Mouse (Mus musculus) lung, embryonic 15.5 days (tissue): ENCODE data around the gene Ccdc194. TPM values are rescaled to one million over a fixed set of nuclear protein-coding genes. Genes with fewer than 3 reads are reported as not detected.
A peak's percentile ranks its signal among the peaks of the same experiment; 100 is the strongest.

ENCODE experiments used
- ATAC-seq: fragments of 200-750 bp; cut with Nextera tagmentation; 2 replicates; pipeline ENCODE4 v1.8.0; 2017; ENCODE audit warnings: moderate number of reproducible peaks, borderline replicate concordance; ENCODE audit not compliant: low FRiP score, low TSS enrichment; ENCODE audit errors: extremely low read depth
- H3K27ac ChIP-seq: fragments of 300-500 bp; sonication (generic); 2 replicates; pipeline ENCODE4 v1.5.1; 2015; ENCODE audit warnings: moderate library complexity, mild to moderate bottlenecking, inconsistent platforms
- H3K27me3 ChIP-seq: fragments of 300-500 bp; sonication (generic); 2 replicates; pipeline ENCODE4 v1.6.1; 2015; ENCODE audit warnings: inconsistent platforms
- H3K36me3 ChIP-seq: fragments of 300-500 bp; sonication (generic); 2 replicates; pipeline ENCODE4 v1.6.1; 2015; ENCODE audit warnings: inconsistent platforms
- H3K4me1 ChIP-seq: fragments of 300-500 bp; sonication (generic); 2 replicates; pipeline ENCODE4 v1.6.1; 2015; ENCODE audit warnings: inconsistent platforms
- H3K4me2 ChIP-seq: fragments of 300-500 bp; sonication (generic); 2 replicates; pipeline ENCODE4 v1.6.1; 2015; ENCODE audit warnings: inconsistent platforms, mild to moderate bottlenecking, moderate library complexity
- H3K4me3 ChIP-seq: fragments of 300-500 bp; sonication (generic); 2 replicates; pipeline ENCODE4 v1.5.1; 2015; ENCODE audit warnings: mild to moderate bottlenecking, inconsistent platforms
- H3K9ac ChIP-seq: fragments of 300-500 bp; sonication (generic); 2 replicates; pipeline ENCODE4 v1.6.1; 2015; ENCODE audit warnings: inconsistent platforms
- H3K9me3 ChIP-seq: fragments of 300-500 bp; sonication (generic); 2 replicates; pipeline ENCODE4 v1.6.1; 2016; ENCODE audit warnings: inconsistent platforms
- WGBS: fragments of 180-500 bp; shearing (Covaris S2); methylation state at CpG from one replicate; pipeline ENCODE4 v1.1.7; 2015; 5-methylcytosine and 5-hydroxymethylcytosine counted together
- polyA plus RNA-seq: library from polyadenylated mRNA; unstranded; fragments of >200 nt; fragmentation: Nextera tagmentation; extraction: Ambion mirVana; gene quantifications from 2 replicates; pipeline ENCODE4 v1.2.1, GENCODE M21; 2015

Ccdc194 gene
- polyA plus RNA-seq: 0.39 and 0.65 TPM in 2 replicates

DNA sequence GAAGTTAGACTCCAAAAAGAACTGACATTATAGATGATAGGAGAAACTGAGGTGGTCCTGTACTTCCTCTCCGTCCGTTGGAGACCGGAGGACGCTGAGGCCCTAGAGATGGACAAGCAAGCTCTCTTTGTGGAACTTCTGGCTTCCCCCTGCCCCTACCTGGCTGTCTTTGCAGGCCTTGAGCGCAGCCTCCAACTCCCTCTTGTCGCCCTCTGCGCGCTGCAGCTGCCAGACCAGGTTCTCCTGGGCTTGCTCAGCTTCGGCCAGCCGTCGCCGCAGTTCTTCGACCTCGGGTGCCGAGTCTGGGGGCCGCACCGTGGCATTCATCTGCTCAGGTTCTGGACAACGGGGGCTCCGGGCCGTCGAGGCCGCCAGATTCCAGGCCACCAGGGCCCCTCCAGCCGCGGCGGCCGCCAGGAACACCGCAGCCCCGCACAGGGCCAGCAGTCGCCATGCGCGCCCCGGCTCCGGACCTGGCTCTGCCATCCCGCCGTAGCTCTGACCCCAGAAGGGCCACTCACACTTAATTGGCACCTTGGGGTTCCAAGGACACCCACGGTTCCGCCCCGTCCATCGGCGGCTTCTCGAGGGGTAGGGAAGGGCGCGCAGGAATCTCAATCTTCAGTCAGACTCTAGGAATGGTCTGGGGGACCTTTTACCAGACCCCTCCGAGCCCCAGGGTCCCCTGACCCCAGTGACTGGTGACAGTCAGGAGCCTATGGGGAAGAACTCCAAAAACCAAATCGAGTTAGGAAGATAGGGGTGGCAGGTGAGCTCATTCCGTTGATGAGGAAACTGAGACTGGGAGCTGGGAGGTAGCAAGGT, at the start of gene Ccdc194:
Gene Ccdc194 (minus strand): TSS at position 486 of the 825 bp plus-strand sequence.
- H3K4me1 ChIP-seq: peaks cover 35% of the 10 kb centered on the region
- 16% methylated on average over 46 of the region's 46 CpGs for WGBS
- H3K27ac ChIP-seq: peak within 1 kb of the TSS; percentile 79
- peak within 1 kb of the TSS; percentile 35 for H3K4me2 ChIP-seq
- H3K27me3 ChIP-seq: peaks cover 12% of the 10 kb centered on the region
- ATAC-seq: no peak
- peak within 1 kb of the TSS; percentile 17; the same call in 1 of the 2 replicates for H3K4me3 ChIP-seq
- no peaks in the 10 kb centered on the region for H3K9me3 ChIP-seq
- H3K36me3 ChIP-seq: no peaks in the 10 kb centered on the region
- H3K9ac ChIP-seq: 0 out of 2 replicates have a peak within 1 kb of the TSS, but pooled peaks have one; percentile 7

DNA sequence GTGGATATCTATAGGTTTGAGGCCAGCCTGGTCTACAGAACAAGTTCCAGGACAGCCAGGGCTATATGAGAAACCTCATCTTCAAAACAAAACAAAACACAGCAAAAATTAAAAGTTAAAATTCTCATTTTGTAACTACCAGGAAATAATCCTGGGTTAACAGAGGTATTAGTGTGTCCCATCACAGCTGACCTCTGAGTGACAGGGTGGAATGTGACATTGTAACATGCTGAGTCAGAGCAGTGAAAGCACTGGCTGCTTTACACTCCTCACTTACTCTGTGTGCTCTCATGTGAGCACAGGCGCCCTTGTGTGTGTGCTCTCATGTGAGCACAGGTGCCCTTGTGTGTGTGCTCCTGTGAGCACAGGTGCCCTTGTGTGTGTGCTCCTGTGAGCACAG, 49.5 kb upstream of the Ccdc194 start:
- H3K4me3 ChIP-seq: no peak overlapping the region
- no peak overlapping the region for H3K9ac ChIP-seq
- no peaks in the 10 kb centered on the region for H3K27me3 ChIP-seq
- no peak overlapping the region for H3K4me2 ChIP-seq
- ATAC-seq: no peak
- 31% methylated on average over 1 of the region's 1 CpGs for WGBS
- no peaks in the 10 kb centered on the region for H3K36me3 ChIP-seq
- H3K9me3 ChIP-seq: no peaks in the 10 kb centered on the region
- peaks cover 22% of the 10 kb centered on the region for H3K4me1 ChIP-seq
- H3K27ac ChIP-seq: no peak overlapping the region

DNA sequence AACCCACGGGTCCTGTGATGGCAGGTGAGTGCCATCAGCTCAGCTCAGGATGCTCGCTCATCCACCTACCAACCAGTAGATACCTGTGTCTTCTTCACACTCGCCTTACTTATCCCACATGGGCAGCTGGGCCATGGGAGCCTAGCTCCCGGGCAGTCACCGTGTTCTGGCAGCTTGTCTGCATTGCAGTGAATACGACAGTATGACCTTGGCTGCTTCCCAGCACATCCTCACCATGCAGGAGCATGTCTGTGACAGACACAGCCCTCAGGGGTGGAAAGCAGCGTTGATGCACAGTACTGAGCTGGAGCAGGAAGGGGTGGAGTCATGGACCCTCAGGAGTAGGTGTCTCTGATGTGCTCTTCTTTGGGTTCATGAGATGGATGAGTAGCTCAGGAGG, 48.9 kb upstream of the Ccdc194 start:
- H3K27me3 ChIP-seq: no peaks in the 10 kb centered on the region
- H3K4me2 ChIP-seq: no peak overlapping the region
- no peak overlapping the region for H3K27ac ChIP-seq
- H3K9me3 ChIP-seq: no peaks in the 10 kb centered on the region
- no peaks in the 10 kb centered on the region for H3K36me3 ChIP-seq
- no peak for ATAC-seq
- H3K4me1 ChIP-seq: peaks cover 27% of the 10 kb centered on the region
- WGBS: 58% methylated on average over 7 of the region's 7 CpGs
- no peak overlapping the region for H3K9ac ChIP-seq
- H3K4me3 ChIP-seq: no peak overlapping the region

DNA sequence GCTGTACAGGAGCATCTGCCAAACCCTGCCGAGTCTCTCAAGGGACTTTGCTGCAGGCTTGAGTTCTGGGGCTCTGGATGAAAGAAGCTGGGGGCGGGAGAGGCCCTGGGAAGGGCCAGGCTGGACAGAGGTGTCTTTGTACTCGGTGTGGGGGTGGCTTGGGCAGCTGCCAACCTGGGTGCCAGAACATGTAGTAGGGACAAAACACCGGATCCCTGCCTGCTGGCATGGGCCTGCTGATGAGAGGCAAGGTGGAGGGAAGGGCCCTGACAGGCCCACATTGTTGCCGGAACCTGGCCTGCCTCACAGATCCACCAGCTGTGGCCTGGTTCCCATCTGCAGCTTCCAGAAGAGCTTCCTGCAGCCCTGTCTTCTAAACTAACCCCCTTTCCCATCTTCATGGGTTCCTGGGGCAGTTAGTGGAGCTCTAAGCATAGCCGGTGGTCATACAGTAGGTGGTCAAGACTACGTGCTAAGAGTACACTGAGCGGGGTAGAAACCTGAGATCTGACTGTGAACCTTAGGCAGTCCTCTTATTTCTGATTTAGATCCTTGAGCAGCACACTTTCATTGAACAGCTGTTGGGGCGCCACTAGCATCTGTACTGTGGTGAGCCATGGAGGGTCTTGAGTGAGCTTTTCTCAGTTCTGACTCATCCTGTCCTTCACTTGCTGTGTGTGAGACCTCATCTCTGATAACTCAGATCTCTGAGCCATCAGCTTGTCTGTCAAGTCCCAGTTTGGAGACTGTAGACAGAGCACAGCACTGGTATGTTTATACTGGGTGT, 47.5 kb upstream of the Ccdc194 start:
- no peaks in the 10 kb centered on the region for H3K9me3 ChIP-seq
- WGBS: 51% methylated on average over 9 of the region's 9 CpGs
- no peaks in the 10 kb centered on the region for H3K27me3 ChIP-seq
- H3K4me3 ChIP-seq: no peak overlapping the region
- H3K4me1 ChIP-seq: peaks cover 40% of the 10 kb centered on the region
- H3K9ac ChIP-seq: no peak overlapping the region
- no peaks in the 10 kb centered on the region for H3K36me3 ChIP-seq
- ATAC-seq: no peak
- H3K27ac ChIP-seq: peak overlapping the region; percentile 83
- peak overlapping the region; percentile 13; the same call in 1 of the 2 replicates for H3K4me2 ChIP-seq

DNA sequence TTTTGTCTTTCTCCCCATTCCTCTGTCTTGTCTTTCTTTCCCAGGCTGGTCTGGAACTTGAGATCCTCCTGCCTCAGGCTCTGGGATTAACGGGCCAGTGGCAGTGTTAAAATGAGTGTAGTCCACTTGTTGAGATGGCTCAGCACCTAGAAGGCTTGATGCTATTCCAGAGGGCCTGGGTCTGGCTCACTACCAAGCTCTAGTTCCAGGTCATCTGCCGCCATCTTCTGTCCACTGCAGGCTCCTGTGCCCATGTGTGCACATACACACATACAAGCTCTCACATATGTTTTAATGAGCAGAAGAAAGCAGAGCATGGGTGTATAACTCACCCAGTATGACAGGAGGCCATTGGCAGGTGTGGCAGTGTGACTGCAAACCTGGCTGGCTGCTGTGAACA, 46.6 kb upstream of the Ccdc194 start:
- Histone ChIP-seq H3K4me1 (peaks cover 40% of the 10 kb centered on the region), H3K4me3 (no peak overlapping the region; the same call in 1 of the 2 replicates), H3K36me3 (no peaks in the 10 kb centered on the region), H3K9me3 (no peaks in the 10 kb centered on the region), H3K27me3 (no peaks in the 10 kb centered on the region; the same call in 1 of the 2 replicates), H3K4me2 (no peak overlapping the region), H3K27ac (peak overlapping the region; percentile 83; the same call in 1 of the 2 replicates), H3K9ac (no peak overlapping the region)
- WGBS: 82% methylated on average over 2 of the region's 2 CpGs
- ATAC-seq: no peak

DNA sequence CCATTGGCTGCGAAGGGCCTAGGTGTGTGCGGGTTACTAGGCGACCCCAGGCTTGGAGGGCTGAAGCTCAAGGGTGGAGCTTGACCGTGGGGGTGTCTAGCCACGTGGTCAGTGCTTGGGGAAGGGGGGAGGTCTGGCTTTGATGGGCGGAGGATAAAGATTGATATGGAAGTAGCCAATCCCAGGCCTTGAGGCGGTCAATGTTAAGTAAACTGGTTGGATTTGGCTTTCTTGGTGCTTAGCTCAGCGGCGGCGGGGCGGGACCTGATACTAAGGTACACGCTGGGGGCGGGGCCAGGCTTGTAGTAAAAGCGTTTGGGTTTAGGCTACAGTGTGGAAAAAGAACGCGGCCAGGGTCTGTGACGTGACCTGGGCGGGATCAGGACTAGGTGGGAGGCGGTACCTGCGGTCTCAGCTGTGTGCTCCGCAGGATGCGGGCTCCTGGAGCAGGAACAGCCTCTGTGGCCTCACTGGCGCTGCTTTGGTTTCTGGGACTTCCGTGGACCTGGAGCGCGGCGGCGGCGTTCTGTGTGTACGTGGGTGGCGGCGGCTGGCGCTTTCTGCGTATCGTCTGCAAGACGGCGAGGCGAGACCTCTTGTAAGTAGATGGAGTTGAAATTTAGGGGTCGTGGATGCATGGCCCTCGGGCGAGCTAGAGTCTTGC, 44.9 kb upstream of the Ccdc194 start:
- Histone ChIP-seq H3K4me1 (peaks cover 40% of the 10 kb centered on the region), H3K9ac (peak overlapping the region; percentile 58), H3K9me3 (no peaks in the 10 kb centered on the region), H3K4me3 (peak overlapping the region; percentile 66), H3K4me2 (peak overlapping the region; percentile 82), H3K27ac (peak overlapping the region; percentile 92), H3K27me3 (no peaks in the 10 kb centered on the region; the same call in 1 of the 2 replicates), H3K36me3 (no peaks in the 10 kb centered on the region)
- under 1% methylated on average over 41 of the region's 41 CpGs for WGBS
- peak; percentile 84 for ATAC-seq

DNA sequence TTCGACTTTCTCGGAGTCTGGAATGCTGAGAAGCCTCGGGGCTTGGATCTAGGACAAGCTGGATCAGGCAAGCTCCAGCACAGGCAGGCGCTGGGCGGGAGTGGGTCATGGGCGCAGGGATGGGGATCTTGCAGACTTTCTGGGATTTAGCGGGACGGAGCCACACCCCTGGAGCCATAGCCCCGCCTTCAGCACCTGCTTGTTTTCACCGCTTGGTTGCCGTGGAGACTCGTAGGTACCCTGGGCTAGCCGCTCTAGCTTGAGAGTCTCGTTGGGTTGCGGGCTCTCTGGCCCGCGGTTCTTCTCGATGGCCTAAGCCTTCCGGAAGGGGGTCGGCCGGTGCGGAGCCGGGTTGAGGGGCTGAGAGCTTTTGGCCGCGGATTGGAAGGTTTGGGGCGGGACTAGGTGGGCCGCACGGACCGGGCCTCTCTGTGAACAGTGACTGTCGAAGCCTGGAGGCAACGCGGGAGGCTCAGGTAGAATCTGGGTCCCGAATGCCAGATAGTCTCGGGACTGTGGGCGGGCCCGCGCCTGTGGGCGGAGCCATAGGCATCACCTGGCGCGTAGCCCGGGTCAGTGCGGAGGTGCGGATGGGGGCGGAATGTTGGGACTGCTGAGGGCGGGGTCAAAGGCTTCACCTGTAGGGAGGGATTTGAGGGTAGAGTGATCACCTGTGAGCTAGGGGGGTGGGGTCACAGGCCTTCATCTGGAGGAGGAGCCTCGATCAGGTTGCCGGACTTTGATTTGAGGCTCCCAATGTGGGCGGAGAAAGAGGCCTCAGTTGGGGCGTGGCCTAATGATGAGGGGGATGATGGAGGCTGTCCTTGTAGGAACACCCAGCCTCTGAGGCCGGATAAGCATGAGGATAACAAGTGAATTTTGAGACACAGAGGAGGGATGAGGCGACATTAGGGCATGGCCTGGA, 44.1 kb upstream of the Ccdc194 start:
- under 1% methylated on average over 51 of the region's 51 CpGs for WGBS
- peaks cover 40% of the 10 kb centered on the region for H3K4me1 ChIP-seq
- ATAC-seq: peak; percentile 69
- no peaks in the 10 kb centered on the region; the same call in 1 of the 2 replicates for H3K27me3 ChIP-seq
- peak overlapping the region; percentile 82 for H3K4me2 ChIP-seq
- peak overlapping the region; percentile 51 for H3K9ac ChIP-seq
- no peaks in the 10 kb centered on the region for H3K9me3 ChIP-seq
- H3K4me3 ChIP-seq: peak overlapping the region; percentile 66
- no peaks in the 10 kb centered on the region for H3K36me3 ChIP-seq
- H3K27ac ChIP-seq: peak overlapping the region; percentile 92

DNA sequence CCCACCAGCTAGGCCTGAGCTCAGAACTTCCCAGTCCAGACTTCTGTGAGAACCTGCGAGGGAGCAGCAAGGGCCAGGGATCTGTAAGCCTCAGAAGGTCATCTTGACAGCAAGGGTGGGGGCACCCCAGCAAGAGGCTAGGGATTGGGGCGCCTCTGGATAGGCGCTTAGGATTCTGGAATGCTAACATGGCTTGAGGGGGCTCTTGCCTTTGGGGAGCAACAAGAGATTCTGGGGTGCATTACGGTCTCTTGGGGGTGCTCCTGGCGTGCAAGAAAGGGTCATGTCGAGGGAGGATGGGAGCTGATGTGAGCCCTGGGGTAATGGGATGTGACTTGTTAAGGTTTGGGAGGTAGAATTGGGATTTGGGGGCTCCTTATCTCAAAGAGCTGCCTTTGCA, 43.4 kb upstream of the Ccdc194 start:
- ATAC-seq: no peak

DNA sequence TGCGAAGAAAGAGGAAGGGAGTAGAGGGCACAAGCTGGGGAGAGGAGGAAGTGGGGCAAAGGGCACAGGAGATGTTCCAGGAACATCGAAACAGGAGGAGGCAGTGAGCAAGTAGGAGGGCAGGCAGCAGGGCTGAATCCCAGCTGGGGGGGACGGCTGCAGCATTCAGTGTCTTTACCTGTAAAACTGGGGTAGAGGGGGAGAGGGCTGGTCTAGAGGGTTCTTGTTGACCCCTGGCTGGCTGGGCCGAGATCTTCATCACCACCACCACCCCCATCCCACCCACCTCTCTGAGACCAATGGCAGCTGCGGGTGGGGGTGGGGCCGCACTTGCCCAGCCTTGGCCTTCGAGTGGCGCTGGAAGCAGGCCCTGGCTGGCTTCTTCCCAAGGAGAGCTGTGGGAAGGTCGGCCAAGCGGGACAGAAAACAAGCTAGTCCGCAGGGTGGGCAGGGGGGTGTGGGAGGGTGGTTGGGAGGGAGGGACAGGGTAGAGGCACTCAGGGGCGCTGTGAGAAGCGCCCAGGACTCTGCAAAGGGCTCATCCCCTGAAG, 43.0 kb upstream of the Ccdc194 start, which contains the start of gene Slc27a1:
Gene Slc27a1 (plus strand): TSS at position 496 of the 551 bp plus-strand sequence.
- 9% methylated on average over 13 of the region's 13 CpGs for WGBS
- ATAC-seq: no peak

More for the DNA sequence above, 43.4 kb upstream of the Ccdc194 start:
- Histone ChIP-seq H3K4me2 (peak overlapping the region; percentile 82), H3K9me3 (0 out of 2 replicates have a peak, but pooled peaks cover 3% of the 10 kb centered on the region), H3K27ac (peak overlapping the region; percentile 92), H3K9ac (peak overlapping the region; percentile 51; the same call in 1 of the 2 replicates), H3K36me3 (no peaks in the 10 kb centered on the region), H3K27me3 (peaks cover 2% of the 10 kb centered on the region; the same call in 1 of the 2 replicates), H3K4me1 (peaks cover 40% of the 10 kb centered on the region), H3K4me3 (peak overlapping the region; percentile 66)
- 26% methylated on average over 6 of the region's 6 CpGs for WGBS

DNA sequence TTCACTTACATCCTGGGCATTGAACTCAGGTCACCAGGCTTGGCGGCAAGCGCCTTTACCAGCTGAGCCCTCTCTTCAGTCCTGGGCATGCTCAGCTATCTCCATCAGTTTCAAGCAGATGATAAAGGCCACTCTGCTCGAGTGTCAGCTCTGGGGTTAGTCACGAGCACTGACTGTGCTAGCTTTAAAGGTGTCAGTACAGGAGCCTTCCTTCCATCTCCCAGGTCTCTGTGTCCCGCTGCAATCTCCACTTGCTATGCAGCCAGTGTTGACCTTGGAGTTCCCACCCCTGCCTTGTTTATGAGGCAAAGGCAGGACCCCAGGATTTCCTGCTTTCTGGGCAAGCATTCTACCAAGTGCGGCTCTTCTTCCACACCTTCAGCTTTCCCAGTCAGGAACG, 42.1 kb upstream of the Ccdc194 start:
- Histone ChIP-seq H3K4me2 (no peak overlapping the region), H3K36me3 (no peaks in the 10 kb centered on the region), H3K4me1 (peaks cover 41% of the 10 kb centered on the region), H3K27me3 (peaks cover 15% of the 10 kb centered on the region), H3K9me3 (0 out of 2 replicates have a peak, but pooled peaks cover 3% of the 10 kb centered on the region), H3K9ac (no peak overlapping the region), H3K4me3 (no peak overlapping the region), H3K27ac (no peak overlapping the region)
- 60% methylated on average over 7 of the region's 7 CpGs for WGBS
- no peak for ATAC-seq

More for the DNA sequence above, 43.0 kb upstream of the Ccdc194 start, which contains the start of gene Slc27a1:
- H3K9ac ChIP-seq: peak within 1 kb of the TSS; percentile 51
- H3K4me1 ChIP-seq: peaks cover 40% of the 10 kb centered on the region
- peak within 1 kb of the TSS; percentile 92 for H3K27ac ChIP-seq
- H3K4me3 ChIP-seq: peak within 1 kb of the TSS; percentile 66
- peak within 1 kb of the TSS; percentile 82 for H3K4me2 ChIP-seq
- H3K9me3 ChIP-seq: 0 out of 2 replicates have a peak, but pooled peaks cover 3% of the 10 kb centered on the region
- H3K27me3 ChIP-seq: peaks cover 6% of the 10 kb centered on the region
- H3K36me3 ChIP-seq: no peaks in the 10 kb centered on the region
